Mouse (Mus musculus) 416B (cell line): ENCODE measurements around the gene Fbxw4.
A peak's percentile ranks its signal among the peaks of the same experiment; 100 is the strongest.

ENCODE experiments used
- DNase-seq: peaks from one replicate; pipeline ENCODE4 v3.0.0; 2011; ENCODE audit warnings: low read depth

The Fbxw4 gene

DNA sequence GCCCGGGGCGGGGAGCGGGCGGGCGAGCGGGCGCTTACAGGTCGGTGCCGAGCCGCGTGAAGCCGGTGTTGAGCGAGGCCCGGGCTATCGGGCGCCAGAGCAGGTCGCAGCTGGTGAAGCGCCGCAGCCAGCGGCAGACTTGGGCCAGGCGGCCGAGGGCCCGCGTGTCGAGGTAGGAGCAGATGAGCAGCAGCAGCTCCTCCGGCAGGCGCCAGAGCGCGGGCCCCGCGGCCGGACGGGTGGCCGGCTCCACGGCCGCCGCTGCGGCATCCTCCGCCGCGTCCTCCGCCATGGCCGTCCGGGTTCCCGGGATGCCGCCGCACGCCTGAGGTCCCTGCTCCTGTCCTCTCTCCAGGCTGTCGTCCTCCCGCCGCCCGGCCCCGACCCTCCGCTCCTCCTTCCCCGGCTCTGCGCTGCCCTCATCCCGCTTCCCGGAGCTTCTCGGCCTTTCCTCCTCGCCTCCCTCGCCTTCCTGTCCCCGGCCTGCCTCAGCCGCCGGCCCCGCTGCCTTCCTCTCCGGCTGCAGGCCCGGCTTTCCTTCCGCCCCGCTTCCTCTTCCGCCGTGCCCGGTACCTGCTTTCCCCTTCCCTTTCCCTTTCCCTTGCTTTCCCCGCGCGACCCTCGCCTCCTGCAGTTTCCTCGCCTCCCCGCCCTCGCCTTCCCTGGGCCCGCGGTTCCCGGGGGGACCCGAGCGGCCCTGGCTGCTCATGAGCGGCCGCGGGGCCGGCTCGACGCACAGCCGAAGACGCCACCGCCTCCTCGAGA is at the start of gene Fbxw4:
Gene Fbxw4 (minus strand): TSS at position 575 of the 765 bp plus-strand sequence.
- DNase-seq = peak; percentile 68

DNA sequence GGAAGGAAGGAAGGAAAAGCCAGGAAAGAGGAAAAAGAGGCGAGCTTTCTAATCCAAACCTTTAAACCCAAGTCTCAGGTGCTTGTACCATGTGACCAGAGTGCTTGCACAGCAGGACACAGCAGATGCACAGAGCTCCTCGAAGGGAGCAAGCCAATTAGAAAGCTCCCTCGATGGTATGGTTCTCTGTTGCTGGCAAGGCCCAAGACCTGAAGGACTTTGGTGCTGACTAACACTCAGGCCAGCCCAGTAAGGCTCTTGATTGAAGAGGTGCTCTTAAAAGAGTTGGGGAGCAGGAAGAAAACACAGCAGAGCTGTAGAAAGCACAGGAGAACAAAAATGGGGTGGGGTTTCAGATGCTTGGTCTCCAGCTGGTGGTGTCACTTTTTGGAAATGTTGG is 48.6 kb upstream of the Fbxw4 start:
- no peak for DNase-seq

DNA sequence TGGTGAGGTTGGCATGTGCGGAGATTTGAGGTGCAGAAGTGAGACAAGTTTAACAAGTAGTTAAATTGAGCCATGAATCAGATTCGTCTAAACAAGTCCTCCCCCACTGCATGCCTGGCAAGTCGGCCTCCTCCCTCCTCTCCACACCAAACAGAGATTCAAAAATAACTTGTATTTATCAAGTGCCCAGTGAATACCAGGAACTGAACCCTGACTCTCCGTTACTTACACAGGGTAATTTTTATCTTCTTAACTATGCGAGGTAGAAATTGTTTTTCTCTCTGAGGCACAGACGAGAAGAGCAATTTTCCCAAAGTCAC is 36.1 kb upstream of the Fbxw4 start:
- no peak for DNase-seq

DNA sequence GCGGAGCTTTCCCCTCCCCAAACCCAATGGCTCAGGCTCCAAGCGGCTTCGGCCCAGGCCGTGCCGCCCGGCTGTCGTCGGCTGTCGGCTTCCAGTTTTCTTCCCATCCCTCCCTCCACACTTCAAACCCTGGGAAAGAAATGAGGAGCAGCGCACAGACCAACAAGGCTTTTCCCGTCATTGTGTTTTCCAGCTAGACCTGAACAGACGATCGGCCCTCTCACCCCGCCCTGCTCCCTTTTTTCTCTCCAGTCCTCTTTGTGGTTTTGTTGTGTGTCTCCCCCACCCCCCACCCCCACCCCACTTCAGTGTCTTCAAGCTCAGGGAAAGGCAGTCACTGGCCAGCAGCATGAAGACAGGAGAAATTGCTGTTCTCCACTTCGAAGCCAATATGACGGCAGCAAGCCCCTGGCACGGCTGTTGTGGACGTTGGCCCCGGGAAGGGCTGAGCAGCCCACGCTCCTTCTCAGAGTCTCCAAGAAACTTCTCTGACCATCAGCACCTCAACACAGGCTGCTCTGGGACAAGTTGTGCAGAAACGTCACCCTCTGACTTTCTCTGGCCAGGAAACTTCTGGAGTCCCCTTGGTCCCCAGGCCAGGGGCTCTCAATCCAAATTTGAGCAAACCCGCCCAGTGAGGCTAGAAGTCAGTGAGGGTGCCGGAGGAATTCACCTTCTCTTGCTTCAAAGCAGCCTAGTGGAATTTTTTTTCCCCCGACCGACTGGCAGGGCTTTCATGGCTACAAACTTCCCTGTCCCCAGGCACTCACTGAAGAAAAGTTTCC is 35.6 kb upstream of the Fbxw4 start:
- DNase-seq = no peak

DNA sequence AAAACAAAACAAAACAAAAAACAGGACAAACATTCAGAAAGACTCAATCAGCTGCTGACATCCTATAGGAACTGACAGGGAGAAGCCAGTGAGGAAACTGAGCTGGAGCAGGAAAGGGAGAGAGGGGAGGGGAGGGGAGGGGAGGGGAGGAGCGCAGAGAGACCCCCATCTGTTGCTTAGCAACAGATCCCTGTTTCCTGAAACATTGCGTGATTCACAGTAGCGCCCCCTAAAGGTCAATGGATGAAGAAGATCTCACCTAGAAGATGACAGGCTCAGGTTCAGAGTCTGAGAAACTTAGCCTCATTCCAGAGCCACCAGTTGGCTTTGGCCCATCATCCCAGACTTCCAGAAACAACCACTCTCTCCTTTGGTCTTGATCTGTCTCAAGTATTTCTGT is 33.9 kb upstream of the Fbxw4 start:
- peak; percentile 22 for DNase-seq

DNA sequence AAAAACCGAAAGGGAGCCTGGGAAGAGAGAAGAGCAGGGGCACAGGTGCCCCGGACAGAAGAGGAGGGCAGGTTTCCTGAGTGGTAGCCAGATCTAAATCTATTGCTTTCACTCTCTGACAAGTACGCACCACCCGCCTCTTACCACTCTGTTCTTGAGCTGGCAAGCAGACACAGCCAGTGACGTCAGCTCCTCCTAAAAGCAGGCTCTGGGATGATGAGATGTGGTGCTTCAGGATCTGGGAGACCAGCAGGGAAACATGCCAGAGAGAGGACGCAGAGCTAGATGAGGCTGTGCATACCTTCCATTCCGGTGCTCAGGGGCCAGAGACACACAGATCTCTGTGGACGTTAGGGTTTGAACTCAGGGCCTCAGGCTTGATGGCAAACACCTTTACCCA is 32.1 kb upstream of the Fbxw4 start:
- DNase-seq = no peak

DNA sequence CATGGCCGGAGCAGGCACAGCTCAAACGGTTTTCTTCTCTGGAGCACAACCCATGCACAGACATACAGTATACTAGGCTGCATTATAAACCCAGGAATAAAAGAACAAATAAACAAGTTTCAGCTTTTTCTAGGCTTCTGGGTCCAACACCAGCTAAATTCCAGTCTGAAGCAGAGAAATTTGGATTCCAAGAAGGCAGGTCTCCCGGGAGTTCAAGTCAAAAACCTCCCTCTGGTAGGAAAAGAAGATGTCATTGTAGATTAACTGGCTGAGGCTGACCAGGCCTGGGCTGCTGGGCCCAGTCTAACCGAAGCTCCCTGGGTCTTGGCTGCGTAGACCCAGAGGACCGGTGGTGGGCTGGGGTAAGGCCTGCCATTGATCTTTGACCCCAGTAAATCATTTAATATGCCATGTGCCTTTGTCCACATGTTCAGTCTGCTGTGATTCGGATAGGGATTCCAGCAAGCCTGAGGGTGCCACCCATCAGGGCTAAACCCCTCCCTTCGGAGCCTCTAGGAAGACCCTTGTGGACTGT is 31.0 kb upstream of the Fbxw4 start:
- DNase-seq = no peak

DNA sequence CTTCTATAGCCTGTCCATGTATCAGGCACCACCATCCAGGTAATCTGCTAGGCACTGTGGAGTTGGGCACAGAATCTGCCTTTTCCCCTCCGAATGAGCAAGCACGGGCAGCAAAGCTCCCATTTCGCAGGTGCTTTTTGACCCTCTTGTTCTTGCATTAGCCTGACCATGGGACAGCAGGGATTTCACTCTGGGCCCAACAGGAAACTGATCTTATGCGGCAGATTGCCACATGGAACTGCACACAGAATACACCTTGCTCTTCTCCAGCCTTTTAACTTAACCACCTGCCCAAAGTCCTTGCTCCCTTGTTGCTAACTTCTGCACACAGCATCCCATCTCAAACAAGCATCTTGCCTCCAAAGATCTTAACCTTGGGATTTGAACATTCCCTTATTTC is 26.9 kb upstream of the Fbxw4 start:
- no peak for DNase-seq

DNA sequence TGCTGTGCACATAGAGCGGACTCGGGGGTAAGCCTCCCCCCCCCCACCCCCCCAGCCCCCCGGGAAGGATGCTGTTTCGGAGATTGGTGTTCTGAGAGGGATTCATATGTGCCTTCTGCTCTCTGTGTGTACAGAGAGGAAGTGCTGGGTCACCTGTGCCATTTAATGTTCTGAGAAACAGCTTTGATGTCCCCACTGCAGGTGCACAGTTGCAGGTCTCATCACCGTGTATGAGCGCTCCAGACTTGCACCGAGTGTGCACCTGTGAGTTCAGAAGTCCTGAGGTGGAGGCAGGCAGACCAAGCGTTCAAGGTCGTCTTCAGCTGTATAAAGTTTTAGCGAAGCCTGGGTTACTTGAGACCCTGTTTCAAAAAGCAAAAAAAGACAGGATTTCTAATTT is 23.6 kb upstream of the Fbxw4 start:
- no peak for DNase-seq

DNA sequence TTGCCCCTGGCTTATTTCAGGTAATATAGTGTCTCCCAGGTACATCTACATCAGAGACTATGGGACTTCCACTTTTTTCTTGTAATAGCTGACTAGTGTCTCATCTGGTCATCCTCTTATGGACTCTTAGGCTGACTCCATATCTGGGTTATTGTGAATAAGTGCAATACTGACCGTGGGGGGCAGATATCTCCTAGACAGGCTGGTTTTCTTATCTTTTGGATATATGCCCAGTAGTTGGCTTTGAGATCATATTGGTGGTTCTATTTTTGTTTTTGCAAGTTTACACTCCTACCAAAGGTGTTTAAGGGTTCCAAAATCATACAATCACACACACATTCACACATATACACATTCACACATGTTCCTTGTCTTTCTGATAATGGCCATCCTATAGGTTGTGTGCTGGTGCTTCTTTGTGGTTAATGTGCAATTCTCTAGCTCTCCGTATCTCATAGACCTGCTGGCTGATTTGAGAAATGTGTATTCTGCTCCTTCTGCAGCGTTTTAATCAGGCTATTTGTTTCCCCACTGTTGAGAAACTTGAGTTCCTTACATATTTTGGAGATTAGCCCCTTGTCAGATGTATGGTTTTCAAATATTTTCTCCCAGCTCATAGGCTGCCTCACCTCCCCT is 20.5 kb upstream of the Fbxw4 start:
- peak; percentile 24 for DNase-seq

DNA sequence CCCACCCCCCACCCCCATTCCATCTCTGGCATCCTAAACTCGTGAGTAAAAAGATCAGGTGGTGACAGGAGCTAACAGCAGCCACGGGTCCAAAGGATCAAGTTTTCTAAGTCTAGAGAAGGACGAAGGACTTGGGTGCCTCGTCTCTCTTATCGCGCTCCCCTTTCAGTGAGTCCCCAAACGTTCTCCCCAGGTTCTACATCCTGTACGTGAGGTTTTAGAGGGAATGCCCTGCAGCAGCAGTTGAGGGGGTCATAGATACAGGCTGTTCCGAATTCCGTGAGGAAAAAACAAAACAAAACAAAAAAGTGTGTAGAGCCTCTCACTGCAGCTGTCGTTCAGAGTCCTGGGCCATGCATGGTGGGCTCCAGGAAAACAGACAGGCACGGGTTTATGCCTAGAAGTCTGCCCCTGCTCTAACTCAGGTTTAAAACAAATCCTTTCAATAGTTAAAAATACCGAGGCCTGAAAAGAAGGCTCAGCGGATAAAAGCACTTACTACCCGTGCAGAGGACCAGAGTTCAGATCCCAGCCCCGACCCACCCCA is 16.7 kb upstream of the Fbxw4 start:
- DNase-seq = no peak

DNA sequence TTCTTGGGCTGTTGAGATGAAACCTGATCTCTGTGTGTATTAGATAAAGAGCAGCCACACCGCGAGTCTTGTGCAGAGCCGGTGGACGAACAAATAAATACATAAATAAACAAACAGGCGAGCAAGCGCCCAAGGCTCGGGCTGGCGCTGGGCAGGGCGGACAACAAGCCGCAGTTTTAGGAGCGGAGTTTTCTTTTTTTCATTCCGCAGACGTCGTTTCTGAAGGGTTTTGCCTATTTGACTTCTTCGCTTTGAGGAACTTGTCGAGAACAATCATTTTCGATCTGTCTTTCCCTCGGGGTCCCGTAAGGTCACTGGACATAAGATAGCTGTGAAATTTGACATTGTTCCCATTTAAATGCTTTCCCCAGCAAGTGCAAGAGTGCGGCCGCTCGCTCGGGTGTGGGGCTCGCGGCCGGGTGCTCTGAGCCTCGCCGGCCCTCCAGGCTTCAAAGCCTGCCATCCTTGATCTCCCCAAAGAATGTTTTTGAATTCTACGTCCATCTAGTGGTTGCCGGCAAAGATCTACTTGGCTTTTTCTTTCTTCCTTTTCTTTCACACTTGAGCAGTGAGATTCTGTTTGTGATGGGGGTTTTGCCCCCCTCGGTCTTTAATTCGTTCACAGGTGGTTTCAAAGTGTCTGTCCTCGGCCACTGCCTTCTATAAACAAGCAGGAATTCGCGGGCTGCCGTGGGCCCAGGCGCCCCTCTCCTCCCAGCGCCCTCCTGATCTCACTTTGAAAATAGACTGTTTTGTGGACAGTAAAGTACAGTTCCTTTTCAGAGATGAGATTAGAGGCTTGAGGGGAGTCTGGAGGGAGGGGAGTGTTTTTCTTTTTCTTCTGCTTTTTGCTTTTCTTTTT is 15.8 kb upstream of the Fbxw4 start:
- DNase-seq = no peak

DNA sequence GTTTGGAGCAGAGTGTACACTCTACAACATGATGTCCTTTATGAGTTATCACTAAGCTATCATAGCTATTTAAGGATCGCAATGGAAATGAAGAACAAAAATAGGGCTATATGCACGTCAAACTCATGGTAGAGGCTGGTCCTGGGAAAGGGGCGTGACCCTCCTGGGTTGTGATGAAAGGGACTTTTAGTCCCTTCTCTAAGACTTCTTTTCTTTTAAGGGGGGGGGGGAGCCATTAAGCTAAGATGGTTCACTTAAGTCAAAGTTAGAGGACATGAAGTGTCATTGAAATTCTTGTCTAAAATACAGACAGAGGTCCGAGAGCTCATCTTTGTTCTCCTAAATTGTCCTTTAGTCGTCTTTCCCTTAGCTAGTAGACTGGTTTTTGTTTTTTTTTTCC is 15.1 kb upstream of the Fbxw4 start:
- no peak for DNase-seq

DNA sequence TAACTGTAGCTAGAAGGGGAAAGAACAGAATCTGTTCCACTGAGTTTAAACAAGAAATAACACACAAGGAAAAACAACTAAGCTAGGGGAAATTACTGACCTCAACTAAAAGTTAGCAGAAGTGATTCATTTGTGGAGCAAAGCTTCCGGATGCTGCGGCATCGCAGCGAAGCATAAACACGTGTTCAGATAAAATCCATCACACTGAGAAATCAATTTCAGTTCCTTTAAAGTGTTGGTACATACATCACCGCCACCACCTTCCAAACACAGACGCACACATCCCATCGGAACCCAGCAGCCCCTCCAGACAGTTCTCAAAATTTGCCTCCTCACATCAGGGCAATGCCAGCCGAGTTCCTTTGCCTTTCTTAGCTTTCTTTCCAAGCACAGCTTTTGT is 12.9 kb upstream of the Fbxw4 start:
- DNase-seq = no peak

DNA sequence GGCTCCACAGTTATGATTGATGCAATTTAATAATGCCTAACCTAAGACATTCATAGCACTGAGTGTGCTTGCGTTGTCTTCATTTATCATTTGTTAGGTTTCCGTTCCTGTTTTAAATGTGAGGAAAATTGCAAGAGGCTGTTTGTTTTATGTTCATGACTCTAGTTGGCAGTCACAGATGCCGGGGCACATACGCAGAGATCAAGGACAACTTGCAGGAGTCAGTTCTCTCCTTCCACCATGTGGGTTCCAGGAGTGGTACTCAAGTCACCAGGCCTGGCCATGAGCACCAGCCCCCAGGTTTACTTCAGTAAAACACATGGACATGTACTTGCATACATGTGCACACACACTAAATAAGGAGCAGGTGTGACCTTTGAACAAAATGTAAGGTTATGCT is 8.9 kb upstream of the Fbxw4 start:
- no peak for DNase-seq

DNA sequence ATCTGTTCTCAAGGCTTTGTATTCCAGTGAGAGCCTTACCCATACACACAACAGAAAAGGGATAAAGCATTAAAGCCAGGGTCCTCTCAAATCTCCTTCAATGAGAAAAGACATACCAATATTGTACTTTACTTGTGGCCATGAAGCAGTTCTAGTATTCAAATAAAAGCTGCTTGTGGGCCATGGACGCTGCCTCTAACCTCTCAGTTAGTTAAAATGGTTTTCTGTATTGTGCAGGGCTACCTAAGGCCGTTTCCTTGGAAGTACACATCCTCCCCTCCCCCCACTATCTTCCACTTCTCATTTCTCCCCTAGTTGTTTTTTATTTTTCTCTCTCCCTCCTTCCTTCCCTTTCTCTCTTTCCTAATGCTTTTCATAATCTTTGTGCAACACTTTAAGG is 3.7 kb upstream of the Fbxw4 start:
- DNase-seq = peak; percentile 9

DNA sequence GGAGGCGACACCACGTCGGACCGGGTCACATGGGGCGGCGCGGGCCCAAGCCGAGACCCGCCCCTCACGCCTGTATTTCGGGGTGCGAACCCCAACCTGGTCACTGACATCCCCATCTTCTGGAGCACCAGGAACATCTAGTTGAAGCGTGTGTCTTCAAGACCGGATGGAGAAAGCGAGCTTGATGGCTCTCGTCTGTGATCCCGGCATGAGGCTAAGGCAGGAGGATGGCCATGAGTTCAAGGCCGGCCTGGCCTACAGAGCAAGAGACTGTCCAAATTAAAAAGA is 335 bp upstream of the Fbxw4 start:
- no peak for DNase-seq

DNA sequence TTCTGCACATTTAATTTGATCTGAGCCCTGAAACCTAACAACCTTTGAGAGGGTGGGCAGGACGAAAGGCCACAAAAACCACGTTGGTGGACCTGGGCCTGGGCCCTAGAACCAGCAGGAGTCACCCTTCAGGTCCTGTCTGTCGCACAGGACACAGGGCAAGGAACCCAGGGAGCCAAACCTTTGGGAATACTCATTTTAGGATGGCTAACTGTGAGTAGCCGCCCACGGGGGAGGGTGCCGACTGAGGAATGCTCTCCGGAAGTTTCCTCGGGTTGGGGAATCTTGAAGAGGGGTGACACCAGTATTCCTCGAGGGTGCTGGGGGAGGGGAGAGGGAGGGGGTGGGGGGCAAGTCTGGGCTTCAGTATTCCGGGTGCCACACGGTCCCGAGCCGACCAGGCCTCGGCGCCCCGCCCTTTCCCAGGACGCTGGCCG is 793 bp downstream of the Fbxw4 start:
- peak; percentile 42 for DNase-seq

DNA sequence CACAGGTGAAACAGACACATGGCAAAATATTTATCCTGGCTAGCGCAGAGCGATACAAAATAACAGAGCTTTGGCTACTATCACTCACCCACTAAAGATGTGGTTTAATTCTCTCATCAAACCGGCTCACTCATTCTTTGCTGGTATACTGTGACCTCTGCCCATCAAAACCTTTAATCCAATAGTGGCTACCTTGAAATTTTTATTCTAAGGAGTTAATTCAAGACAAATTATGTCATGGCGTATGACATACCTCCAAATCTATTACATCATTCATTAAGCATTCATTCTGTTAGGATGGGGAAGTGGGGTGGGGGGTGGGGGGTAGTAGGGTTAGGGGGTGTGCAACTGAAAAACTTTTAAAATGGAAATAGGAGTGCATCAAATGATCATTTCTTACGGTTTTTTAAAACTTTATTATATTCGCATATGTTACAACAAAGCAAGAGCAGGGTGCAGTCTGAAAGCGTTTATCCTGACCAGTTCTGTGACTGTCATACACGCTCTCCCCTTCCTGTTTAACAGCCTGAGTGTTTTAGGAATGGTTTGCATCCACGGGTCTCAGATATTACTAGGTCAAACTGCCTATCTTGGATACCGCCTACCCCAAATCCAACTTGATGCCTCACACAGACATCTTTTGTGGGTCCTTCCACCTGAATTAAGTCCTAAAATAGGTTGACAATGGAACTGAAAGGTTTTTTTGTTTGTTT is 1.4 kb downstream of the Fbxw4 start:
- DNase-seq = peak; percentile 16

DNA sequence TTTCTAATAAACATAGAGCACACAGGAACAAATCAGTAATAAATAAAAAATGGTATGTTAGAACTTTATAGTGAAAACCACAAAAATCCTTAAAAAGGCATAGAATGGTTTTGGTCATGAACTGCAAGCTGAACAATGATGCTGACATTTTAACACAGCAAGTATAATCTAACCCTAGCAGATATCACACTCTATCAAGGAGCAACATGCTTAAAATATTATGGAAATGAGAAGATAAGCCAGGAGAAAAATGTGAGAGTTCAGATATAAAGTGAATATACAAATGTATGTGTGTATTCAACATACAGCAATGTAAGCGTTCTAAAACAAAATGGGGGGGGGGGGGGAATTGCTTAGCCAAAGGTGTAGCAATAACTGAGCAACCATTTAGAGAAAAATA is 2.3 kb downstream of the Fbxw4 start:
- DNase-seq = no peak
